Mouse (Mus musculus) ES-Bruce4 (cell line): ENCODE results near the gene Rptn.

Source experiments
- CTCF ChIP-seq: IDR thresholded peaks from one replicate; pipeline ENCODE4 v1.8.1; 2011; ENCODE audit warnings: low read depth, low read length
- EP300 ChIP-seq: IDR thresholded peaks from 2 replicates; pipeline ENCODE4 v1.6.1; 2011; ENCODE audit warnings: low read depth, low read length; ENCODE audit not compliant: insufficient read depth

DNA sequence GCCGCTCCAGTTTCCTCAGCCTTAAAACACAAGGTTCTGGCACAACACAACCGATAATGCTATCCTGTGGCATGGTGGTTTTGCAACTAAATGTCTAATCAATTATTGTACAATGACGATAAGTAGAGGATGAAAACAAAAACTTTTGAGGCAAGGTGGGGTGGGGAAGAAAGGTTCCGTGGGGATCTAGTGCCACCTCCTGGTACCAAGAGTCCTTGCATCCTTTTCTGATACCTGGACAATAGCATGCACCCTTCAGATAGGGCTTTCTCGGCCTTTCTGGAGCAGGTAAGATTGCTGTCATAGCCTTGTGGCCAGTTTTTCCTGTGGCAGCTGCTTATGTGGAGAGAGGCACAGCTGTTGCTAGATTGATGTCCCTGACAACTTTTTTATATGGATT is 13.5 kb downstream of the Rptn start:
- TF ChIP-seq EP300, result no peak
- TF ChIP-seq CTCF, result peak; percentile 67
